Mouse (Mus musculus) stomach, embryonic 16.5 days (tissue): ENCODE measurements at regions not wholly inside any gene's neighbourhood (a gene's known extent, or its start where the extent isn't known, plus 50 kb on each side); places are given as distances from the start of the nearest gene placed in this dataset.

ENCODE experiments used
- ATAC-seq: fragments of 200-750 bp; cut with Nextera tagmentation; 2 replicates; pipeline ENCODE4 v1.8.0; 2017; ENCODE audit warnings: moderate number of reproducible peaks, moderate TSS enrichment; ENCODE audit not compliant: insufficient read depth, low FRiP score
- H3K27ac ChIP-seq: fragments of 300-500 bp; sonication (generic); 2 replicates; pipeline ENCODE4 v1.5.1; 2014; ENCODE audit warnings: low read length
- H3K27me3 ChIP-seq: fragments of 300-500 bp; sonication (generic); 2 replicates; pipeline ENCODE4 v1.6.1; 2014; ENCODE audit warnings: low read length, control low read depth, mixed read lengths; ENCODE audit not compliant: control insufficient read depth, insufficient read depth
- H3K36me3 ChIP-seq: fragments of 300-500 bp; sonication (generic); 2 replicates; pipeline ENCODE4 v1.6.1; 2014; ENCODE audit warnings: low read length; ENCODE audit not compliant: control insufficient read depth, insufficient read depth
- H3K4me1 ChIP-seq: fragments of 300-500 bp; sonication (generic); 2 replicates; pipeline ENCODE4 v1.6.1; 2014; ENCODE audit warnings: low read length, control low read depth, mixed read lengths; ENCODE audit not compliant: control insufficient read depth, insufficient read depth
- H3K4me2 ChIP-seq: fragments of 300-500 bp; sonication (generic); 2 replicates; pipeline ENCODE4 v1.6.1; 2014; ENCODE audit warnings: low read depth, low read length, mixed read lengths
- H3K4me3 ChIP-seq: fragments of 300-500 bp; sonication (generic); replicated peaks from 2 replicates; pipeline ENCODE4 v1.5.1; 2014; ENCODE audit warnings: mild to moderate bottlenecking, low read length
- H3K9ac ChIP-seq: fragments of 300-500 bp; sonication (generic); 2 replicates; pipeline ENCODE4 v1.6.1; 2014; ENCODE audit warnings: low read length
- H3K9me3 ChIP-seq: fragments of 300-500 bp; sonication (generic); replicated peaks from 2 replicates; pipeline ENCODE4 v1.6.1; 2016; ENCODE audit warnings: low read length, control low read depth; ENCODE audit not compliant: control insufficient read depth
- WGBS: fragments of 180-500 bp; shearing (Covaris S2); extraction: QIAGEN DNeasy Blood & Tissue Kit; methylation state at CpG from one replicate; pipeline ENCODE4 v1.1.7; 2014; 5-methylcytosine and 5-hydroxymethylcytosine counted together

GRCm38 (mm10) chr6:84262766-84263165 lies 254.4 kb downstream of the Dysf start:
- Histone ChIP-seq H3K4me3 (no peak overlapping the region), H3K4me2 (no peak overlapping the region), H3K9ac (no peak overlapping the region), H3K36me3 (no peaks in the 10 kb centered on the region), H3K9me3 (no peaks in the 10 kb centered on the region), H3K4me1 (peaks cover 5% of the 10 kb centered on the region; the same call in 1 of the 2 replicates), H3K27me3 (no peaks in the 10 kb centered on the region), H3K27ac (no peak overlapping the region)
- 40% methylated on average over 6 of the region's 6 CpGs for WGBS
- no peak for ATAC-seq

- no peak for ATAC-seq
Observed at GRCm38 (mm10) chr6:84261483-84261882, 253.1 kb downstream of the Dysf start.

More at GRCm38 (mm10) chr6:84261483-84261882, 253.1 kb downstream of the Dysf start:
- no peak overlapping the region for H3K4me3 ChIP-seq
- H3K9me3 ChIP-seq: no peaks in the 10 kb centered on the region
- H3K36me3 ChIP-seq: no peaks in the 10 kb centered on the region
- no peak overlapping the region for H3K4me2 ChIP-seq
- H3K9ac ChIP-seq: no peak overlapping the region
- H3K27ac ChIP-seq: no peak overlapping the region
- H3K4me1 ChIP-seq: no peaks in the 10 kb centered on the region
- no peaks in the 10 kb centered on the region for H3K27me3 ChIP-seq
- WGBS: 89% methylated on average over 3 of the region's 3 CpGs
